Mouse (Mus musculus): ENCODE results near the gene Ttc34.
A peak's percentile ranks its signal among the peaks of the same experiment; 100 is the strongest.

Ttc34 gene

GRCm38 (mm10) chr4:154857366-154858240 is 20.3 kb downstream of the Ttc34 start:
- DNase-seq (ENCODE audit: low read depth, low spot score): no peak

- no peak for DNase-seq (ENCODE audit: low read depth, low spot score)
Measured at GRCm38 (mm10) chr4:154858601-154859000, 21.3 kb downstream of the Ttc34 start.

- no peak for DNase-seq (ENCODE audit: low read depth, low spot score)
Measured at GRCm38 (mm10) chr4:154861967-154862366, 24.7 kb downstream of the Ttc34 start.

GRCm38 (mm10) chr4:154863436-154863935 is 26.2 kb downstream of the Ttc34 start:
- no peak for DNase-seq (ENCODE audit: low read depth, low spot score)

GRCm38 (mm10) chr4:154864271-154864771 is 27.1 kb downstream of the Ttc34 start:
- no peak for DNase-seq (ENCODE audit: low read depth, low spot score)

GRCm38 (mm10) chr4:154864961-154865760 is 27.9 kb downstream of the Ttc34 start:
- DNase-seq (ENCODE audit: low read depth, low spot score): no peak

- no peak for DNase-seq (ENCODE audit: low read depth, low spot score)
Measured at GRCm38 (mm10) chr4:154866391-154866790, 29.1 kb downstream of the Ttc34 start.

- DNase-seq (ENCODE audit: low read depth, low spot score): no peak
Measured at GRCm38 (mm10) chr4:154867257-154867656, 30.0 kb downstream of the Ttc34 start.

GRCm38 (mm10) chr4:154869440-154869839 is 32.2 kb downstream of the Ttc34 start, which contains the start of gene Mmel1:
Gene Mmel1 (plus strand): TSS chr4:154869585.
- no peak for DNase-seq (ENCODE audit: low read depth, low spot score)

GRCm38 (mm10) chr4:154870721-154871120 is 33.5 kb downstream of the Ttc34 start:
- DNase-seq (ENCODE audit: low read depth, low spot score): no peak

- DNase-seq (ENCODE audit: low read depth, low spot score): no peak
Measured at GRCm38 (mm10) chr4:154871757-154872251, 34.5 kb downstream of the Ttc34 start.

- DNase-seq (ENCODE audit: low read depth, low spot score): no peak
Measured at GRCm38 (mm10) chr4:154873186-154873585, 35.9 kb downstream of the Ttc34 start.

GRCm38 (mm10) chr4:154877864-154878548 is 40.7 kb downstream of the Ttc34 start:
- peak; percentile 96 for DNase-seq (ENCODE audit: low read depth, low spot score)

- no peak for DNase-seq (ENCODE audit: low read depth, low spot score)
Measured at GRCm38 (mm10) chr4:154880730-154881129, 43.5 kb downstream of the Ttc34 start.

- no peak for DNase-seq (ENCODE audit: low read depth, low spot score)
Measured at GRCm38 (mm10) chr4:154882014-154882659, 44.9 kb downstream of the Ttc34 start.

GRCm38 (mm10) chr4:154885416-154885815 is 48.2 kb downstream of the Ttc34 start:
- no peak for DNase-seq (ENCODE audit: low read depth, low spot score)

- DNase-seq (ENCODE audit: low read depth, low spot score): no peak
Measured at GRCm38 (mm10) chr4:154886876-154887592, 49.8 kb downstream of the Ttc34 start.

- no peak for DNase-seq (ENCODE audit: low read depth, low spot score)
Measured at GRCm38 (mm10) chr4:154887593-154888250, 50.5 kb downstream of the Ttc34 start.

- no peak for DNase-seq (ENCODE audit: low read depth, low spot score)
Measured at GRCm38 (mm10) chr4:154890887-154891286, 53.6 kb downstream of the Ttc34 start.

GRCm38 (mm10) chr4:154895549-154895948 is 58.3 kb downstream of the Ttc34 start:
- no peak for DNase-seq (ENCODE audit: low read depth, low spot score)

Measured in 3T3-L1 (cell line).